Mouse (Mus musculus): ENCODE measurements around the gene Usp48.

The Usp48 gene

DNA sequence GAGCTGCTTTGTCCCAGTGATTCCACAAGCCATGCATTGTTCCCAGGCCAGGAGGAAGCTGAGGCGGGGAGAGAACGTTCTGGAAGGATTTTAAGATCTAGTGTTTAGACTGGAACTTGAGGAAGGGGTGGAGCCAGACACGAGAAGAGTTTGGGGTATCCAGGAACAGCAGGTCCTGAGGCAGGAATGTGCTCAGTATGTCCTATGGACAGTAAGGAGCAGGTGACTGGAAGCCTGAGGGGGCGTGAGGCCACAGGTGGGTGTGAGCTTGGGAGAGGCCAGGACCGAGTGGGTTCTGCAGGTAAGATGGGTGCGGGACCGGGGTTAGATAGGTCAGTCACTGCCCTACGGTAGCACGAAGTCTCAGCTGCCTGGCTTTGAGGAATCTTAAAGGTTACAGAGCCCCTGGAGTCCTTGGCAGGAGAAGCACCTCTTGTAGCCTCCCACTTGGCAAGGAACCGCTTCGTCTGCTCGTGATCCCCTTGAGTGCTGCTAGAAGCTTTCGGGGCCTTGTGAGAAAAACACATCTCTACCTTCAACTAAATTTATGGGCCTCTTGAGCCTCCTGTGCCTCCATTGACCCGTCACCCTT, 93.8 kb downstream of the Usp48 start:
- no peak for DNase-seq (ENCODE audit: low read depth)

DNA sequence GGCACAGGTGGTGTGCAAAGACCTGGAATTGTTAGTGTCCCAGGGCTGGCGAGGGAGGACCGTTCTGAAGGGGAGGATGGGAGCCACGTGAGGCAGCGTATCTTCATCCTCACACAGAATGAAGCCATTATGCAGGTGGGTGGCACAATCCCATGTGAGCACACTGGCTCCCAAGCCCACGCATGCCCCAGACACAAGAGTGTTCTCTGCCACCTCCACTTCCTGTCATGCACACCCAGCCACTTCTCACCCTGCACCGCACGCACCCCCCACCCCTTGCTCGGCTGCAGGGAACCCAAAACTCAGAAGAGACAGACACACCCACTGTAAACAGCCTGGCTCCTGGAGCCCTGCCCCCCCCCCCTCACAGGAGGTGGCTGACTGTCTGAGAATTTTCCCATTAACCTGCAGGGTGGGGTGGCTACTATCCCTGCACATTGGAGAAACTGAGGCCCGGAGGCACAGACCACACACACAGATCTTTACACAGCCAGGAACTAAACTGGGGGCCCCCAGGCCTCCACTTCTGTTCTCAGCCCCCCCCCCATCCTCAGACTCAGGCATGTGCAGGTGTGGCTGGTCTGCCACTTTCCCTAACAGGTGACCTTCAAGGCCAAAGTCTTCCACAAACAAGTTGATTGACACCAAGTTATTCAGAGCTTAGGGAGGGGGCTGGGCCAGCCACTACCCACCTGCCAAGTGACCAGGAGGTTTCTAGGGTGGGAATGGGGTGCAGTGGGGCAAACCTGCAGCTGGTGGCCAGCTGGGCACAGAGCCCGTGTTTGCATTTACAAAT, 98.8 kb downstream of the Usp48 start:
- no peak for DNase-seq (ENCODE audit: low read depth)

DNA sequence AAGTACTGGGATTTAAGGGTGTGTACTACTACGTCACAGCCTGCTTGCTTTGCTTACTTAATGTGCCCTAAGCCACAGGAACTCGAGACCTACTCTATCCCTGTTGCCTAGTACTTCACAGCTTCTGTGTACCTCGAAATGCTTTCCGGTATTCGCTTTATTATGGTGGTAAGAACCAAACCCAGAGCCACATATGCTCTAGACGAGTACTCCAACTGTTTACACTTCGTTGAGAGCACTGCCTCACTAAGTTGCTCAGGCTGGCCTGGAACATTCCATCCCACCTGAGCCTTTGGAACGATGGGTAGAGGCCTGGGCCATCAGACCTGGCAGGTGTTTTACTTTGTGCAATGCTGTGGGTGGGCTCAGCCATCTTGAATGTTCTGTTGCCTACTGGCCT, 101.7 kb downstream of the Usp48 start:
- DNase-seq (ENCODE audit: low read depth): no peak

DNA sequence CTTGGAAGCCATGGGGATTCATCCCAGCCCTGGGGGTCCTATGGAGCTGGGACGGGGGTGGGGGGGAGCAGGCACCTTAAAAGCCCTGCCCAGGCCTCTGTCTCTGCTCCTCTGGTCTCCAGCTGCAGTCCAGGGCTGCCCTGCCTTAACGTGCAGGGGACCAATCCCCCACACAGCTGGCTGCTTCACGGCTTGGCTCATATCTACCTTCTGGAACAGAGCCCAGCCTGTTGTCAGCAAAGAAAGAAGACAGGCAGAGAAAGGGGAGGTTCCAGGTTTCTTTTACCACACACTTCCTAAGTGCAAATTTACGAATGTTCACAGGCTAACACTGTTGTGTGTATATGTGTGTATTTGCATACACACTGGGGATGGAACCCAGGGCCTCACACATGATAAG, 102.3 kb downstream of the Usp48 start:
- DNase-seq (ENCODE audit: low read depth): no peak

DNA sequence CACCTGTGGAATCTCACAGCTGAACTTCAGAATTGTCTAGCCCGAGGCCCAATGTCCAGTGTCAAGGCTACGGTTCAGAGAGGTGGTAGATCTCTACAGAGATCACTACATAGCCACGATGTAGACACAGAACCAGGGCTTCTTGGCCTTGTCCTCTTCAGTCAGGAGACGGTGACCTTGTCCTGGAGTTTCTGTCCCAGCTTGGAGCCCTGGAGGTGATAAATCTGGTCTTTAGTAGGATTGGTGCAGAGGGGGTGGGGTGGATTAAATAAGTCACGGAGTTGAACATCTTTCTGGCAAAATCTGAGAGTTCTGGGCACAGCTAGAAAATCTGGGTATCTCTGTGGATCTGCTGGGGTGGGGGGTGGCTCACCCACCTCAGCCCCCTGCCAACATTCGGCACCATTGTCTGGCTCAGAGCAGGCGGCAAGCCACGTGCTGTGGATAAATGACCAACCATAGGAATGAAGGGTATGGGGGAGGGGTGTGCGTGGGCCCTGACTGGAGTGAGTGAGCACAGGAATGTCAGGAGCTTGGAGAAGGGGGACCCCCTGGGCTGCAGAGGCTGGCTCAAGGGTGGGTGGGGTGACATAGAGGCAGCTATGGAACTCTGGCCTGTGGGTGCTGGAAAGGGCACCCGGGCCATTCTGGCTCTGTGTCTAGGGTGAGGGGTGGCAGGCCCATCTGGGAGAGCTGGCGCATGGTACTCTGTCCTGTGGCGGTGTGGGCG, 103.8 kb downstream of the Usp48 start:
- no peak for DNase-seq (ENCODE audit: low read depth)

DNA sequence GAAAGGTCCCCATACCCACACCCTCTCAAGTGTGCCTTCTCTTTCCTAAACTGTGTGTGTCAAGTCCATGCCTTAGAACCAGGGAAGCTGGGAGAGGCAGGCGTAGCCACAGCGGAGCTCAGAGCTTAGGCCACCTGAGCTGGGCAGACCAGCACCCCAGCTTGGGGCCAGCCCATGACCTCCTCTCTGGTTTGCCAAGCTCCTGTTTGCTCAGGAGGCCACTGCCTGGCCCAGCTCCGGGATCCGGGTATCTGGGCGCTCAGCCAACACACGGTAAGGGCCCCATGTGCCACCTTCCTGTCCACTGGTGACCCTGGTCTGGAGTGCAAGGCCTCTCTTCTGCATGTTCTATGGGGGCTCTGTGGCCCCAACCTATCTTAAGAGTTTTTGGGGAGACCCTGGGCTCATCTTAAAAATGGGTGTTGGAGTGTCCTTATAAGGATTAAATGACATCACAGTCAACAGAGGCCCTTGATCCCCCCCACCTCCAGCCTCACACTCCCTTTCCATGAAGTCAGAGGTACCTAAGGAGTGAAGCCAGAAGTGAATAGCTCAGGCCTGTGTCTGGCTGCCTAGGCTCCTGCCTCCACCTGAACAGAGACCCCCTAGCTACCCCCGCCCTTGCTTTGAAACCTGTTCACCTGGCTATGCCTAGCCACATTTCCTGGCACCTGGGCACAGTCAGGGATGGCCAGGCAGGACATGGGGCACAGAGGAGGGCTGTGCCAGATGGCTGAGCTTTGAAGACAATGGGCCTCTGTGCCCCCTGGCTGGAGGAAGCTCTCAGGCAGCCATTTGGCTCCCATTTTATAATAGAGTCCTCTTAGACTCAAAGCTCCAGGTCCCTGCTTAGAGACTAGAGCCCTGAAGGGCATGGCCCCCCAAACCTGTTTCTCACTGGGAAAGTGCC, 104.8 kb downstream of the Usp48 start:
- no peak for DNase-seq (ENCODE audit: low read depth)

DNA sequence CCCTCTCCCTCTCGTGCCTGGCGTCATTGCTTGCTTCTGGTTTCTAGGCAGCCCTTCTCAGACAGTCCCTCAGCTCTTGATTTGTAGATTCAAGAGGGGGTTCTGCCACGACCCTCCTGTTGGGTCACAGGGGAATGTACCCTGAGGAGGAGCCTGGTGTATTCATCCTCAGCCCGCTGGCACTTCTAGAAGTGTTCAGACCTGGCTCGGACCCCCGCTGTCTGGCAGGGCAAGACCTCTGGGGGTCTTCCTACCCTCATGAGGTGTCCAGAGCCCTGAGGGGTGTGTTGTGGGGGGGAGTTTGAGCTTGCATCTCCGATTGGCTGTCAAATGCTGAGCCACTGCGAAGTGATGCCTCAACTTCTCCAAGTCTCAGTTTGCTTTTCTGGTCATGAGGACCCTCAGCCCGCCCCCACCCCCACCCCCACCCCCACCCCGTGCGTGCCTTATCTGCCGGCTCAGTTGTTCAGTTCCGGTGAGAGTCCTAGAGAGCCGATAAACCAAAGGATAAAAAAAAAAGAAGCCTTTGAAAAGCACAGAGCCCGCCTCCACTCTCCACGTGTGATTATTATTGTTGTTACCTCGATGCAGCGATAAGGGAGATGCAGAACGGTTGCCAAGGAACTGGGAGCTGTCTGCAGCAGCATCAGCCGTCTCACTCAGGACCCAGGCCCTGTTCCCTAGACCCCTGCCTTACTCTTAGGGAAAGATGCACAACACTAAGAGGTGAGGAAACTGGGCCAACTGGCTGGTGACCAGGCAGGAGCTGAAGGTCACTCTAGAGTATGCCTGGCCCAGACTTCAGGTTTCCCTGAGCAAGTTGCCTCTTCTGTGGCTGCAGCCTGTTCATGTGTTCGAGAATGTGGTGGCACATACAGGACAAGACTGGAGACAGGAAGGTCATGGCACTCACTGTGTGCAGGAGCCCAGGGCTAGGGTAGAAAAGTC, 106.0 kb downstream of the Usp48 start:
- no peak for DNase-seq (ENCODE audit: low read depth)

DNA sequence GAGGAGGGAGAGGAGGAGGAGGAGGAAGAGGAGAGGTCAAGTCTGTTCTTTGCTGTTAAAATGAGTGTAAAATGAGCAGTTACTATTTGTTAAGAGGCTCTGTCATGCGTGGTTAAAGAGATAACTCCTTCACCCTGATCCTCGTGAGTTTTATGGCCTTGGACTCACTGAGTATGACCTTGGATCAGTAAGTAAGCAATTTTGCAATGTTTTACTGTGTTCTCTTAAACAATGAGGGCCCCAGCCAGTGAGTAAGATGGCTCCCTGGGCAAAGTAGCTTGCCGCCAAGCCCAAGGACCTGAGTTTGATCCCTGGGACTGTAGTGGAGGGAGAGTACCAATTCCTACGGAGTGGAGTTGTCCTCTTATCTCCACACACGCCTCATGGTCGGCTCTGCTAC, 107.4 kb downstream of the Usp48 start:
- DNase-seq (ENCODE audit: low read depth): no peak

DNA sequence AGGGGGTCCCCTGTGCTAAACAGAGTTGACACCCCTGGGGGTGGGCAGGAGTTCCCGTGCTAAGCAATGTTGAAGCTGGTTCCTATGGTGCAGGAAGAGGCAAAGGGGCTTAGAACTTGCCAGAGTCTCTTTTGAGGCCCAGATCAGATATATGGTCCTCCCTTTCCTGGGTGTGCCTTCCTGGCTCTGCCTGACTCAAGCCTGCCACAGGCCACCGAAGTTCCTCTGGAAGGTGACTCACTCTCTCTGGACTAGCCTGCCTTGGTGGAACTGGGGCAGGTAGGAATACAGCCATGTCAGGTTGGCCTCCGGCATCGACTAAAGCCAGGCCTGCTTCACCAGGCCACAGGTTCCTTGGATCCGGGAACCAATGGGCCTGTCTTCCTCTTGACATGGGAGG, 109.5 kb downstream of the Usp48 start:
- no peak for DNase-seq (ENCODE audit: low read depth)

DNA sequence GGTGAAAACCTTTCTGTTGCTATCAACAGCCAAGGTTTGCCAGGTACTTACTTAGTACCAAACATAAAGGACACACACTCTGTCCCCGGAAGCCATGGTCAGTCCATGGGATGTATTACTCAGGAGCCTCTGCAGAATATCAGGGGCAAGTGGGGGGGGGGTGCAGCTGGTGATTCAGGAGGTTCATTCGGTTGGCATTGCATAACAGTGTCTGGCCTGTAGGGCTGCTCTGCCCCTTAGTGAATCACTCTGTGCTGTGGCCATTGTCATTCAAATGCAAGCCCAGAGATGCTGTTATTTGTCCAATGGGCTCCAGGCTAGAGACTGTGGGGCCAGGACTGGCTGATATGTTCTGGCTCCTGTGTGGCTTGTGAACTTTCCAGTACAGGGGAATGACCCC, 111.0 kb downstream of the Usp48 start:
- DNase-seq (ENCODE audit: low read depth): no peak

DNA sequence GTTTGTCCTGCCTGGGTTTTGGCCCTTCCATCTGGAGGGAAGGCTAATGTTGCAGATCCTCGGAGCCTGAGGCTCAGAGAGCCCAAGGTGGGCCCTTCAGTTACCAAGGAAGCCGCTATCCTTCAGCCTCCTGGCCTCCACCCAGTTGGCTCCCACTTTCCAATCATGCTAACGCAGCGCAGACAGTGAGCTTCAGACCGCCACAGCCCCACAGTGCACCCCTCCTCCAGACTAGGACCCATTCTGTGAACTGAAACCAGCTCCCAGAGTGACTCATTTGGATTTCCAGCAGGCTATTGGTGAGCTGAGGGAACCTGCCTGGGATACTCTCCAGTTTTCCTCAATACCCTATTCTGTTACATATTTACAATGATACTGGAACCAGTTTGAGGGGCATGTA, 111.8 kb downstream of the Usp48 start:
- no peak for DNase-seq (ENCODE audit: low read depth)

DNA sequence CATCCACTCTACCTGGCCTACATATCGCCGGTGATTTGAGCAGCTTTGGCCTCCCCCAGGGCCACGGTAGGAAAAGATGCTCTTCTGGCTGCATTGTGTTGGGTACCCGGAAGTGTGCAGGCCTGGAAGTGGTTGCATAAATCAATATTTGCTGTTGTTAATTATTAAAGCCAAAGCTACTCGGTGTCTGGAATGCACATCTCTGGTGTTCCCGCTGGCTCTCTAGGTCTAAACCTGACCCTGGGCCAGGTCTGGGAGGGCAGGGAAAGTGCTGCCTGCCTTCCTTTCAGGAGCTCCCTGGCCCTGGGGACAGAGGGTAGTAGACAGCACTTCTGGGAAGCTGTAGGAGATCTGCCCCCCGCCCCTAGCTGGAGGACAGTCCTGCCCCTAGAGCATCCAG, 113.0 kb downstream of the Usp48 start:
- DNase-seq (ENCODE audit: low read depth): no peak

DNA sequence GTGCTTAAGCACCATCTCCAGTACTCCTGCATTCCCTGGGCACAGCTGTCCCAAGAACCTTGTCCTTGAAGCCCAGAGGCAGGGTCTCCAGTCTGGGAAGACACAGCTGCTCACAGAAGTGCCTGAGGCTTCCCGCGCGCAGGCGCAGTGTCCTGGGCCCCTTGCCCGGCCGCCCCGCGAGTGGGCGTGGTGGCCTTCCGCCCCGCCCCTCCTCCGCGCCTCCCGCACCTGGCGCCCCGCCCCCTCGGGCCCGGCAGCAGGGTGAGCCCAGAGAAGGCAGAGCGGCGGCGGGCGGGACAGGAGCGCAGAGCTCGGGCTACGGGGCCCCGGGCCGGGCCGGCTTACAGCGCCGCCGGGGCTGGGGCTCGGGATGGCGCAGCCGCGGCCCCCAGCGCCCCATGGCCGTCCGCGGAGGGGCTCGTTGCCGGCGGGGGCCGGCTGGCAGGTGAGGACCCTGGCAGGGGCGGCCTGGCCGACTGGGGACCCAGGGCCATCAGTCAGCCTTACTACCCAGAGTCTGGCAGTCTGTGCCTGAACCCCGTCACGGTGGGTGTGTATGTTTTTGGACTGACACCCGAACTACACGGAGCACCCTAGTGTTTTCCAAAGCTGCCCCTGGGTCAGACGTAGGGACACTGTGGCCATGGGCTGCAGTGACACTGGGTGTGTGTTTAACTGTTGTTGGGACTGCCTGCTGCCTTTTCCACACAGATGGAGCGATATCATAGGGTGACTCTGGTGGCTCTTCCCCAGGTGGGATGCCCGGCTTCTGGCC, 113.8 kb downstream of the Usp48 start:
- peak; percentile 59 for DNase-seq (ENCODE audit: low read depth)

Measured in c-Kit-positive CD71-positive TER-119-negative erythroid progenitor cells, embryonic 14.5 days (primary cell).